Mouse (Mus musculus) liver, embryonic 14.5 days (tissue): ENCODE data around the gene Fcamr. TPM values are rescaled to one million over a fixed set of nuclear protein-coding genes. Genes with fewer than 3 reads are reported as not detected.

Source experiments
- ATAC-seq: fragments of 200-750 bp; cut with Nextera tagmentation; 2 replicates; pipeline ENCODE4 v1.8.0; 2017; ENCODE audit warnings: moderate number of reproducible peaks, mild to moderate bottlenecking, moderate library complexity; ENCODE audit not compliant: insufficient read depth
- DNase-seq, 3 experiments: peaks; one replicate each; pipeline ENCODE4 v3.0.0-alpha.2; 2012 to 2013; ENCODE audit warnings: low read depth in 3 of 3, low spot score in 3 of 3
- H3K27ac ChIP-seq: fragments of 300-500 bp; sonication (generic); 2 replicates; pipeline ENCODE4 v1.5.1; 2014; ENCODE audit warnings: moderate library complexity, mild to moderate bottlenecking, control low read depth, inconsistent platforms
- H3K27me3 ChIP-seq: fragments of 300-500 bp; sonication (generic); 2 replicates; pipeline ENCODE4 v1.6.1; 2014; ENCODE audit warnings: mild to moderate bottlenecking, low read length, moderate library complexity; ENCODE audit not compliant: control insufficient read depth, insufficient read depth
- H3K36me3 ChIP-seq: fragments of 300-500 bp; sonication (generic); replicated peaks from 2 replicates; pipeline ENCODE4 v1.6.1; 2014; ENCODE audit warnings: low read depth; ENCODE audit not compliant: control insufficient read depth, insufficient read depth
- H3K4me1 ChIP-seq, 2 experiments: fragments of 200-500 bp in 1 of 2; fragments of 300-500 bp in 1 of 2; sonication (generic) in 1 of 2; replicated peaks; 2 replicates each; pipeline ENCODE4 v1.6.1; 2012 to 2014; ENCODE audit warnings: antibody characterized with exemption in 1 of 2, inconsistent platforms in 1 of 2, low read length in 1 of 2; ENCODE audit not compliant: control insufficient read depth in 2 of 2, insufficient read depth in 2 of 2
- H3K4me2 ChIP-seq: fragments of 300-500 bp; sonication (generic); 2 replicates; pipeline ENCODE4 v1.6.1; 2014; ENCODE audit warnings: low read depth, mild to moderate bottlenecking, control low read depth, moderate library complexity
- H3K4me3 ChIP-seq, 2 experiments: fragments of 200-500 bp in 1 of 2; fragments of 300-500 bp in 1 of 2; sonication (generic) in 1 of 2; 2 replicates each; pipeline ENCODE4 v1.5.1; 2012 to 2014; ENCODE audit warnings: low read depth in 2 of 2, low read length in 2 of 2, mild to moderate bottlenecking in 2 of 2, control low read depth in 1 of 2, inconsistent platforms in 1 of 2, moderate library complexity in 1 of 2; ENCODE audit not compliant: insufficient read depth in 1 of 2
- H3K9ac ChIP-seq: fragments of 300-500 bp; sonication (generic); replicated peaks from 2 replicates; pipeline ENCODE4 v1.6.1; 2014; ENCODE audit warnings: mild to moderate bottlenecking, control low read depth, moderate library complexity
- H3K9me3 ChIP-seq: fragments of 300-500 bp; sonication (generic); 2 replicates; pipeline ENCODE4 v1.6.1; 2016; ENCODE audit warnings: low read length, mixed read lengths; ENCODE audit not compliant: control insufficient read depth
- CTCF ChIP-seq: IDR thresholded peaks from 2 replicates; pipeline ENCODE4 v1.5.1; 2016; ENCODE audit warnings: antibody characterized with exemption, low read depth, control low read depth
- EP300 ChIP-seq: IDR thresholded peaks from 2 replicates; pipeline ENCODE4 v1.6.1; 2016; ENCODE audit warnings: antibody characterized with exemption, low read depth
- WGBS: fragments of 180-500 bp; shearing (Covaris S2); extraction: QIAGEN DNeasy Blood & Tissue Kit; methylation state at CpG from one replicate; pipeline ENCODE4 v1.1.7; 2014; ENCODE audit not compliant: insufficient replicate concordance; 5-methylcytosine and 5-hydroxymethylcytosine counted together
- polyA plus RNA-seq, 2 experiments: library from polyadenylated mRNA; depleted of rRNA in 1 of 2; stranded (reverse) in 1 of 2; unstranded in 1 of 2; fragments of >200 nt; fragmentation: Nextera tagmentation in 1 of 2; extraction: Ambion mirVana in 1 of 2; gene quantifications; 2 replicates each; pipeline versions ENCODE4 v1.2.1 to v1.2.3; 2012 to 2014

The Fcamr gene
- polyA plus RNA-seq (2012; rRNA removed) (not detected in 2 replicates), polyA plus RNA-seq (2014; fragmentation: Nextera tagmentation; extraction: Ambion mirVana) (not detected in 2 replicates)

GRCm38 (mm10) chr1:130800602-130801001, at the start of gene Fcamr:
Gene Fcamr (plus strand): TSS chr1:130800902.
- ATAC-seq (no peak), DNase-seq (no peak)
- Histone ChIP-seq H3K4me1 (no peaks in the 10 kb centered on the region), H3K4me3 (no peak within 1 kb of the TSS), H3K36me3 (no peaks in the 10 kb centered on the region), H3K27ac (no peak within 1 kb of the TSS), H3K27me3 (no peaks in the 10 kb centered on the region), H3K9me3 (no peaks in the 10 kb centered on the region), H3K9ac (no peak within 1 kb of the TSS), H3K4me2 (no peak within 1 kb of the TSS)
- 74% methylated on average over 8 of the region's 8 CpGs for WGBS
- TF ChIP-seq CTCF: no peak
- no peak for TF ChIP-seq EP300

DNA sequence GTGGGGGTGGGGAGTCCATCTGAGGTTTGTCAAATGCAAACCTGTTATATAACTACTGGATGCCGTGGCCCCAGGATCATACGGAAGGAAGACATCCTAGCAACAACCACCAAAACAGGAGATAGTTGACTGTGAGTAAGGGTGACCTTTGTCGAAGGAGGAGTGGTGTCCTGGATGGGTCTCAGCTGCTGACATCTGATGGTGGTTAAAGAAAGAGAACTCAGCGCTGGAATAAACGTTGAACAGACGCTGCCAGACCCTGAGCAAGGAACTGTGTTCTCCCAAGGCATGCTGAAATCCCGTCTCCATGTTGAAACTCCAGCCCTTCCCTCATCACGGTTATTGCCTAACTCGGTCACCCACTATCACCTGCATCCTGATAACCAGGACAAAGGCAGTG, 41.0 kb upstream of the Fcamr start:
- WGBS: 54% methylated on average over 9 of the region's 9 CpGs
- peaks cover 12 to 13% of the 10 kb centered on the region in 2 experiments for H3K4me1 ChIP-seq
- no peak overlapping the region for H3K4me3 ChIP-seq
- no peaks in the 10 kb centered on the region for H3K27me3 ChIP-seq
- H3K27ac ChIP-seq: no peak overlapping the region
- no peak overlapping the region for H3K4me2 ChIP-seq
- ATAC-seq (no peak), DNase-seq (no peak)
- no peak for TF ChIP-seq EP300
- TF ChIP-seq CTCF: no peak
- no peak overlapping the region for H3K9ac ChIP-seq
- H3K36me3 ChIP-seq: no peaks in the 10 kb centered on the region
- H3K9me3 ChIP-seq: no peaks in the 10 kb centered on the region

GRCm38 (mm10) chr1:130761597-130761996, 39.1 kb upstream of the Fcamr start:
- Histone ChIP-seq H3K4me1 (peaks cover 13% of the 10 kb centered on the region in 2 experiments), H3K36me3 (no peaks in the 10 kb centered on the region), H3K27ac (no peak overlapping the region), H3K9me3 (no peaks in the 10 kb centered on the region), H3K4me2 (no peak overlapping the region), H3K27me3 (no peaks in the 10 kb centered on the region), H3K4me3 (no peak overlapping the region), H3K9ac (no peak overlapping the region)
- TF ChIP-seq EP300: no peak
- TF ChIP-seq CTCF: no peak
- WGBS: 56% methylated on average over 1 of the region's 1 CpGs
- DNase-seq: no peak
- no peak for ATAC-seq

DNA sequence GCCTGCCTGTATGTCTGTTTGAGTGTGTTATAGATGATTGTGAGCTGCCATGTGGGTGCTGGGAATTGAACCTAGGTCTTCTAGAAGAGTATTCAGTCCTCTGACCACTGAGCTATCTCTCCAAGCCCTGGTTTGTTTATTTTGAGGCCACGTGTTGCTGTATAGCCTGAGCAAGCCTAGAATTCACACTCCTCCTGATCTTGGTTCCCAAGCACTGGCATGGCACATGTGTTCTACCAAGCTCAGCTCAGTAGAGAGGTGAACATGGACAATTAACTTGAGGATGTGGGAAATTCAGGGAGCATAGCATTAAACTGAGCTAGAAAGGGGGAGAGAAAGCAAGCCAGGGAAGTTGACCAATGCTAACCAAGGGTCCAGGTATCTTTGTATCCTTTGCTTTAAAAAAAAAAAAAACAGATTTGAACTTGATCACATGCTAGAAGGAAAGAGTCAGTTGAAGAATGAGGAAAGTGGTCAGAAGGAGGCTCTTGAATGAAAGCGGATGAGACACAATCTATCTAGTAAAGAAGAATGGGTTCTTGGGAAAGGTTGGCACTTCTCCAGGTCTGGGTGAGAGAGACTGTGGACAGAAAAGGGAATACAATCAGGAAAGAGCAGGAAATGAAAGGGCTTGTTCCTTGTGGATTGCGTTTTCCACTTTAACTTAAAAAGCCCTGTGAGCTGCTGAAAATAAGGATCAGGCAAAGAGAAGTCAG, 38.5 kb upstream of the Fcamr start:
- no peaks in the 10 kb centered on the region for H3K9me3 ChIP-seq
- DNase-seq: no peak
- no peak overlapping the region for H3K27ac ChIP-seq

GRCm38 (mm10) chr1:130764027-130764461, 36.7 kb upstream of the Fcamr start:
- Histone ChIP-seq H3K4me3 (no peak overlapping the region), H3K9me3 (no peaks in the 10 kb centered on the region), H3K27me3 (no peaks in the 10 kb centered on the region), H3K4me1 (peaks cover 13 to 18% of the 10 kb centered on the region in 2 experiments), H3K27ac (no peak overlapping the region), H3K4me2 (no peak overlapping the region), H3K9ac (no peak overlapping the region; the same call in 1 of the 2 replicates), H3K36me3 (no peaks in the 10 kb centered on the region)
- DNase-seq: no peak
- WGBS: 65% methylated on average over 12 of the region's 12 CpGs
- no peak for ATAC-seq
- TF ChIP-seq CTCF (no peak), EP300 (no peak)

More for the DNA sequence above, 38.5 kb upstream of the Fcamr start:
- Histone ChIP-seq H3K4me1 (peaks cover 13 to 16% of the 10 kb centered on the region in 2 experiments), H3K36me3 (no peaks in the 10 kb centered on the region), H3K4me2 (no peak overlapping the region), H3K27me3 (no peaks in the 10 kb centered on the region), H3K4me3 (no peak overlapping the region), H3K9ac (no peak overlapping the region)
- TF ChIP-seq EP300 (no peak), CTCF (no peak)
- WGBS: 70% methylated on average over 3 of the region's 3 CpGs
- no peak for ATAC-seq
